Mouse (Mus musculus) left cerebral cortex, adult 11 months (tissue): ENCODE results near the gene Mast3.

Experiments
- DNase-seq: peaks from one replicate; pipeline ENCODE4 v3.0.0; 2022; ENCODE audit warnings: low spot score

Mast3 gene

GRCm38 (mm10) chr8:70804481-70805206 is at the start of gene Mast3:
Gene Mast3 (minus strand): TSS chr8:70805054.
- no peak for DNase-seq

GRCm38 (mm10) chr8:70853863-70854262 is 49.0 kb upstream of the Mast3 start:
- DNase-seq: no peak

- no peak for DNase-seq
These were observed 47.9 kb upstream of the Mast3 start for GRCm38 (mm10) chr8:70852595-70853231.

GRCm38 (mm10) chr8:70851837-70852236 is 47.0 kb upstream of the Mast3 start:
- no peak for DNase-seq

- DNase-seq: no peak
These were observed 46.1 kb upstream of the Mast3 start for GRCm38 (mm10) chr8:70850947-70851346.

GRCm38 (mm10) chr8:70850132-70850845 is 45.4 kb upstream of the Mast3 start:
- DNase-seq: no peak

- no peak for DNase-seq
These were observed 44.6 kb upstream of the Mast3 start for GRCm38 (mm10) chr8:70849333-70849990.

GRCm38 (mm10) chr8:70846371-70847154 is 41.7 kb upstream of the Mast3 start:
- no peak for DNase-seq

- DNase-seq: no peak
These were observed 40.3 kb upstream of the Mast3 start for GRCm38 (mm10) chr8:70845108-70845507.

GRCm38 (mm10) chr8:70844523-70844922 is 39.7 kb upstream of the Mast3 start:
- peak; percentile 78 for DNase-seq

- no peak for DNase-seq
These were observed 39.1 kb upstream of the Mast3 start for GRCm38 (mm10) chr8:70843941-70844340.

- no peak for DNase-seq
These were observed 38.4 kb upstream of the Mast3 start for GRCm38 (mm10) chr8:70843214-70843773.

GRCm38 (mm10) chr8:70842484-70842883 is 37.6 kb upstream of the Mast3 start:
- DNase-seq: no peak

GRCm38 (mm10) chr8:70841147-70842072 is 36.6 kb upstream of the Mast3 start:
- peak; percentile 78 for DNase-seq

GRCm38 (mm10) chr8:70840590-70840989 is 35.7 kb upstream of the Mast3 start:
- DNase-seq: no peak

GRCm38 (mm10) chr8:70839408-70840351 is 34.8 kb upstream of the Mast3 start, which contains the start of gene Arrdc2:
Gene Arrdc2 (minus strand): TSS chr8:70839720.
- DNase-seq: peak; percentile 100

GRCm38 (mm10) chr8:70838654-70839407 is 34.0 kb upstream of the Mast3 start:
- no peak for DNase-seq

- no peak for DNase-seq
These were observed 31.8 kb upstream of the Mast3 start for GRCm38 (mm10) chr8:70836666-70837065.
